Comparison of ENCODE assay signal across 13 mouse cellular contexts in the genomic region with DNA sequence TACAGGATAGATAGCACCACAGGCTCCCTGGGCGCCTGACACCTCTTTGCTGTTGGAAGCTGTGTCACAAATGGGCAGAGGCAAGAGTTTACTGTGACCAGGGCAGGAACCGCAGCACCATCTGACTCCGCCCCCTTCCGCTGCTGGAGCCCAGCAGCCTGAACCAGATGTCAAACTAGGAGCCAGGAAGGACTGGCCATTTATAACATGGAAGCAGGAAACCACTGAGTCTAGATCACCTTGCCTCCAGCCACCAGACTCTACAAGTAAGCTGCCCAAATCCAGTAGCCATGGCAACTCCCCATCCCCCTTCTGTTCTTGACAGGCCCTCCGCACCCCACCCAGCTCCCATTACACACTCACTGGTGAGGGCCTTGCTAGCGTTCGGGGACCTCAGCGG. TPM values are rescaled to one million over a fixed set of nuclear protein-coding genes. Genes with fewer than 3 reads are reported as not detected.
DNase-seq lines count a peak whose midpoint lies in the region; ATAC-seq and TF ChIP-seq lines count a peak whose summit lies in the region.
"Had no signal": no experiment of that assay in that cellular context is flagged by ENCODE, and none has a peak within 500 bp of the region (broad histone marks: within the 10 kb centered on the region; RNA-seq: fewer than 3 reads in every experiment).

No protein-coding gene starts in this region.

- H3K4me2 ChIP-seq in kidney, postnatal 0 days (ENCODE audit: low read length), result no peak overlapping the region
- H3K4me2 ChIP-seq: heart, embryonic 15.5 days; stomach, embryonic 15.5 days had no signal

- peak; percentile 21 for DNase-seq in kidney, postnatal 0 days (ENCODE audit: low spot score)
- DNase-seq in kidney, adult 11 months, result no peak
- DNase-seq in ZHBTc4 (ENCODE audit: low read depth, low spot score), result peak; percentile 62
- peak; percentile 52 for DNase-seq in forelimb bud, embryonic 11.5 days (ENCODE audit: low read depth, low spot score)
- DNase-seq in urinary bladder, postnatal 25 days (ENCODE audit: low spot score), result no peak
- DNase-seq: gastrocnemius, postnatal 10 days; right cerebral cortex, postnatal 25 days had no signal

- H3K9ac ChIP-seq in kidney, postnatal 0 days (ENCODE audit: low read depth, low read length), result no peak overlapping the region
- H3K9ac ChIP-seq: heart, embryonic 15.5 days; stomach, embryonic 15.5 days had no signal

- no peak for ATAC-seq in kidney, postnatal 0 days (replicated peaks; ENCODE audit: low FRiP score, low read depth)
- ATAC-seq in megakaryocyte progenitor cell, adult 5-6 weeks (replicated peaks; ENCODE audit: poor library complexity), result peak; percentile 85
- ATAC-seq in CD4-positive, CD25-positive, alpha-beta regulatory T cell, adult 4 months, result no peak

- H3K36me3 ChIP-seq in kidney, postnatal 0 days (ENCODE audit: insufficient read depth, low read length), result no peaks in the 10 kb centered on the region
- H3K36me3 ChIP-seq: heart, embryonic 15.5 days; midbrain, embryonic 10.5 days; stomach, embryonic 15.5 days had no signal

- no peak for TF ChIP-seq CTCF in kidney, postnatal 0 days (IDR thresholded peaks at IDR 0.05; ENCODE audit: low read depth)

- no peaks in the 10 kb centered on the region for H3K4me1 ChIP-seq in kidney, postnatal 0 days (replicated peaks; ENCODE audit: insufficient read depth, low read length)

- no peaks in the 10 kb centered on the region; the same call in 1 of the 2 replicates for H3K9me3 ChIP-seq in kidney, postnatal 0 days (replicated peaks; ENCODE audit: low read length)
- H3K9me3 ChIP-seq: heart, embryonic 15.5 days; midbrain, embryonic 10.5 days; stomach, embryonic 15.5 days had no signal

- H3K27ac ChIP-seq in kidney, postnatal 0 days, result no peak overlapping the region
- H3K27ac ChIP-seq: heart, embryonic 15.5 days; stomach, embryonic 15.5 days had no signal

- H3K4me3 ChIP-seq in kidney, postnatal 0 days (replicated peaks; ENCODE audit: low read depth, low read length), result no peak overlapping the region
- H3K4me3 ChIP-seq: heart, embryonic 15.5 days; stomach, embryonic 15.5 days had no signal

- 69% methylated on average over 8 of the region's 8 CpGs for WGBS in kidney, postnatal 0 days

- no peaks in the 10 kb centered on the region for H3K27me3 ChIP-seq in kidney, postnatal 0 days (ENCODE audit: insufficient read depth, low read length)
- H3K27me3 ChIP-seq: stomach, embryonic 15.5 days had no signal

RNA-seq across cellular contexts. Expression of a gene that starts 50.3 kb away (rescaled TPM):
- 0.12 and 0.14 TPM in 2 replicates for polyA plus RNA-seq in kidney, postnatal 0 days (2015; fragmentation: Nextera tagmentation; extraction: Ambion mirVana)
- not detected in 2 replicates for total RNA-seq in megakaryocyte progenitor cell, adult 5-6 weeks (2015)
- total RNA-seq in megakaryocyte progenitor cell, adult 5-6 weeks (2017), result not detected in 2 replicates
- not detected for polyA plus RNA-seq in CD4-positive, CD25-positive, alpha-beta regulatory T cell, adult 4 months (2017; shearing (Covaris generic))
- total RNA-seq: neutrophil, adult 5-6 weeks had no signal

Comparison
In these comparisons a context has a peak if more than half of its experiments do, and no peak if none do; other contexts are left out.
1. DNase-seq: peak in kidney, postnatal 0 days (single experiment), ZHBTc4 (single experiment) and forelimb bud, embryonic 11.5 days (single experiment); none in kidney, adult 11 months (single experiment) and urinary bladder, postnatal 25 days (single experiment).